Mouse (Mus musculus) erythroblast, embryonic 14.5 days (primary cell): Measurements from ENCODE around the gene Myh15.

Experiments used
- GATA1 ChIP-seq: IDR thresholded peaks from 2 replicates; pipeline ENCODE4 v1.6.1; 2012; ENCODE audit warnings: low read length, inconsistent platforms, mixed read lengths
- TAL1 ChIP-seq: IDR thresholded peaks from 3 replicates; pipeline ENCODE4 v1.6.1; 2012; ENCODE audit warnings: low read length, inconsistent platforms, mixed read lengths

DNA sequence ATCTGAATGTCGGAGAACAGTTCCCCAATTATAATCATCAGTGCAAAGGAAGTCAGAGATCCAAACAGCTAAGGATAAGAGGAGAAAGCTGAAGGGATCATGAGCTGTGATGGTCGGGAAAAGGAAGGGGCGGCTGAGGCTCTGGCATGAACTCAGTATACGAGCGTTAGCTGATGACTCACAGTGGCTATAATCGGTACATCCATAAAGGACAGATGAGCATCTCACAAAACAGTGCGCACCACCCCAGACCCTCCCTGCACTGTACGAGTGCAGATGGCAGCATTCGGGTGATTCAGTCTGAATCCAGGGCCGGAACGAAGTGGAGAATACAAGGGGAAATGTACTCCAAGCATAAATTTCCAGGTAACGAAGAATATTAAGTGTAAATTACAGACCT lies 110.0 kb downstream of the Myh15 start:
- no peak for TF ChIP-seq TAL1
- TF ChIP-seq GATA1 = no peak
